In the genomic region with DNA sequence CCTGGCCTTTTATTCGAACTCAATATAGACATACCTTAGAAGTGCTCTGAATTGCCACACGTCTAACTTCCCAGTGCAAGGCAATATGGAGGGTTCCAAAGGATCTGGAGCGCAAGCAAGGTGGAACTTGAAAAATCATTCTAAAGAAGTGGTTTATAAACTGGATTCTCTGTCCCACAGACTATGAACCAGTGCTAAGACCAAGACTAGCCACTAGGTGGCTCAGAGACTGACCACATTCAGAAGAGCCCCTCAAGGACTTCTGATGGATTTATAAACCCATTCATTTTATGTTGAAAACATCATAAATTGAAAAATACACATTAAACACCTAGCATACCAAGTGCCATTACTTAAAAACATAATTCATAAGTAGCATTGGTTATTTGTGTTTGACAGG, we compare ENCODE assay signal across 10 mouse cellular contexts.
A peak's percentile ranks its signal among the peaks of the same experiment; 100 is the strongest.
DNase-seq lines count a peak whose midpoint lies in the region; ATAC-seq lines count a peak whose summit lies in the region.
"Had no signal": no experiment of that assay in that cellular context is flagged by ENCODE, and none has a peak within 500 bp of the region (broad histone marks: within the 10 kb centered on the region; RNA-seq: fewer than 3 reads in every experiment).

No protein-coding gene starts in this region.

- no peaks in the 10 kb centered on the region for H3K9me3 ChIP-seq in kidney, embryonic 15.5 days (replicated peaks)
- H3K9me3 ChIP-seq in forebrain, embryonic 15.5 days, result no peaks in the 10 kb centered on the region
- H3K9me3 ChIP-seq: limb, embryonic 15.5 days had no signal

- no peak overlapping the region for H3K9ac ChIP-seq in kidney, embryonic 15.5 days
- H3K9ac ChIP-seq in forebrain, embryonic 15.5 days (replicated peaks), result no peak overlapping the region
- H3K9ac ChIP-seq: embryonic facial prominence, embryonic 13.5 days; limb, embryonic 15.5 days had no signal

- no peak overlapping the region for H3K4me2 ChIP-seq in kidney, embryonic 15.5 days
- H3K4me2 ChIP-seq in forebrain, embryonic 15.5 days (replicated peaks), result no peak overlapping the region
- H3K4me2 ChIP-seq: embryonic facial prominence, embryonic 13.5 days; limb, embryonic 15.5 days had no signal

- no peak overlapping the region for H3K27ac ChIP-seq in kidney, embryonic 15.5 days
- H3K27ac ChIP-seq in forebrain, embryonic 15.5 days (replicated peaks), result no peak overlapping the region
- H3K27ac ChIP-seq: embryonic facial prominence, embryonic 13.5 days; limb, embryonic 15.5 days had no signal

- H3K4me1 ChIP-seq in kidney, embryonic 15.5 days, result no peaks in the 10 kb centered on the region
- no peaks in the 10 kb centered on the region for H3K4me1 ChIP-seq in forebrain, embryonic 15.5 days
- H3K4me1 ChIP-seq: embryonic facial prominence, embryonic 13.5 days; limb, embryonic 15.5 days had no signal

- H3K27me3 ChIP-seq in kidney, embryonic 15.5 days, result no peaks in the 10 kb centered on the region
- no peaks in the 10 kb centered on the region for H3K27me3 ChIP-seq in forebrain, embryonic 15.5 days
- H3K27me3 ChIP-seq: embryonic facial prominence, embryonic 13.5 days; limb, embryonic 15.5 days had no signal

- WGBS in kidney, embryonic 15.5 days, result 88% methylated on average over 3 of the region's 3 CpGs
- WGBS in forebrain, embryonic 15.5 days, result 83% methylated on average over 3 of the region's 3 CpGs

- H3K36me3 ChIP-seq in kidney, embryonic 15.5 days, result no peaks in the 10 kb centered on the region
- H3K36me3 ChIP-seq in forebrain, embryonic 15.5 days, result no peaks in the 10 kb centered on the region
- H3K36me3 ChIP-seq: embryonic facial prominence, embryonic 13.5 days; limb, embryonic 15.5 days had no signal

- peak; percentile 35 for DNase-seq in kidney, postnatal 10 days
- peak; percentile 39 for DNase-seq in testis, postnatal 10 days (ENCODE audit: low spot score)
- no peak for DNase-seq in testis, postnatal 14 days (ENCODE audit: low spot score)
- peak; percentile 28 for DNase-seq in cerebellum, adult 9-10 months
- peak; percentile 1 for DNase-seq in retina, postnatal 7 days (ENCODE audit: low read depth, low spot score)
- DNase-seq in adipocyte (ENCODE audit: low spot score), result no peak

- H3K4me3 ChIP-seq in kidney, embryonic 15.5 days (replicated peaks), result no peak overlapping the region
- H3K4me3 ChIP-seq in forebrain, embryonic 15.5 days, result no peak overlapping the region
- H3K4me3 ChIP-seq: embryonic facial prominence, embryonic 13.5 days; limb, embryonic 15.5 days had no signal

- ATAC-seq in kidney, embryonic 15.5 days (replicated peaks; ENCODE audit: low FRiP score), result no peak
- ATAC-seq in forebrain, embryonic 15.5 days (replicated peaks), result no peak

Comparison
In these comparisons a context has a peak if more than half of its experiments do, and no peak if none do; other contexts are left out.
1. DNase-seq: peak in kidney, postnatal 10 days (single experiment), testis, postnatal 10 days (single experiment), cerebellum, adult 9-10 months (single experiment) and retina, postnatal 7 days (single experiment); none in testis, postnatal 14 days (single experiment) and adipocyte (single experiment).